Mouse (Mus musculus): Measurements from ENCODE around the gene Ptprm.

DNA sequence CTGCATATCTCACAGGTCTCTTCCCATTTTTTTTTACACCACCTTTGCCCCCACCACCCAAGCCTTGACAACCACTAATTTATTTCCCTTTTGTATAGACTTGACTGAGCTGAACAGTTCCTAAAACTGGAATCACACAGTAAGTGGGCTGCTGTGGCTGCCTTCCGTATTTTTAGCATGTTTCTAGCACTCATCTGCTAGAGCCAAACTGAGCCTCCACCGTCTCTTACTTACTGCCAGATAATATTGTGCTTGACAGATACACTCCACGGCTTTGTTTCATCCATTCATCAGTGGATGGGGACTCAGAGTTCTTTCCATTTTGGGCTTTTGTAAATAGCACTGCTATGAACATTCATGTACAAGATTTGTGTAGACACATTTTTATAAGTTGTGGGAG is 381.3 kb downstream of the Ptprm start:
- TF ChIP-seq CTCF (IDR thresholded peaks at IDR 0.05; ENCODE audit: control insufficient read depth, insufficient read depth, insufficient replicate concordance, low read depth, low read length) (no peak), POLR2A (IDR thresholded peaks at IDR 0.05; ENCODE audit: control insufficient read depth, low read depth, low read length) (no peak)
